Mouse (Mus musculus): Measurements from ENCODE around the gene Meis1.

Meis1 gene

GRCm38 (mm10) chr11:19014441-19015161 is 4.2 kb downstream of the Meis1 start:
- peak in 1 of 2 experiments; percentile 27 for DNase-seq (ENCODE audit: low spot score in 2 of 2)

- DNase-seq (ENCODE audit: low spot score in 2 of 2) = no peak
Observed at GRCm38 (mm10) chr11:19014113-19014440, 4.7 kb downstream of the Meis1 start.

- DNase-seq (ENCODE audit: low spot score in 2 of 2) = peak in 1 of 2 experiments; percentile 43
Observed at GRCm38 (mm10) chr11:19013141-19014112, 5.4 kb downstream of the Meis1 start.

GRCm38 (mm10) chr11:19012463-19013115 is 6.2 kb downstream of the Meis1 start:
- no peak for DNase-seq (ENCODE audit: low spot score in 2 of 2)

GRCm38 (mm10) chr11:19012001-19012400 is 6.8 kb downstream of the Meis1 start:
- no peak for DNase-seq (ENCODE audit: low spot score in 2 of 2)

- DNase-seq (ENCODE audit: low spot score in 2 of 2) = no peak
Observed at GRCm38 (mm10) chr11:19011108-19011805, 7.5 kb downstream of the Meis1 start.

GRCm38 (mm10) chr11:19010396-19010811 is 8.4 kb downstream of the Meis1 start:
- DNase-seq (ENCODE audit: low spot score in 2 of 2) = peak in 1 of 2 experiments; percentile 53

GRCm38 (mm10) chr11:19009536-19010395 is 9.0 kb downstream of the Meis1 start:
- DNase-seq (ENCODE audit: low spot score in 2 of 2) = no peak

- DNase-seq (ENCODE audit: low spot score in 2 of 2) = no peak
Observed at GRCm38 (mm10) chr11:19008610-19009384, 10.0 kb downstream of the Meis1 start.

GRCm38 (mm10) chr11:19007541-19008424 is 11.0 kb downstream of the Meis1 start:
- DNase-seq (ENCODE audit: low spot score in 2 of 2) = peak in 1 of 2 experiments; percentile 53

- no peak for DNase-seq (ENCODE audit: low spot score in 2 of 2)
Observed at GRCm38 (mm10) chr11:19007068-19007467, 11.7 kb downstream of the Meis1 start.

- no peak for DNase-seq (ENCODE audit: low spot score in 2 of 2)
Observed at GRCm38 (mm10) chr11:19005913-19006693, 12.7 kb downstream of the Meis1 start.

- no peak for DNase-seq (ENCODE audit: low spot score in 2 of 2)
Observed at GRCm38 (mm10) chr11:19005007-19005912, 13.5 kb downstream of the Meis1 start.

GRCm38 (mm10) chr11:19003066-19003465 is 15.7 kb downstream of the Meis1 start:
- DNase-seq (ENCODE audit: low spot score in 2 of 2) = no peak

- no peak for DNase-seq (ENCODE audit: low spot score in 2 of 2)
Observed at GRCm38 (mm10) chr11:18996767-18997166, 22.0 kb downstream of the Meis1 start.

GRCm38 (mm10) chr11:18996289-18996688 is 22.5 kb downstream of the Meis1 start:
- DNase-seq (ENCODE audit: low spot score in 2 of 2) = no peak

- no peak for DNase-seq (ENCODE audit: low spot score in 2 of 2)
Observed at GRCm38 (mm10) chr11:18992796-18993195, 26.0 kb downstream of the Meis1 start.

Measured in cerebellum, postnatal 4 days (tissue).